Mouse (Mus musculus) adrenal gland, postnatal 25 days (tissue): ENCODE data around the gene Tmf1. TPM values are rescaled to one million over a fixed set of nuclear protein-coding genes. Genes with fewer than 3 reads are reported as not detected.
A peak's percentile ranks its signal among the peaks of the same experiment; 100 is the strongest.

Experiments
- DNase-seq: peaks from one replicate; pipeline ENCODE4 v3.0.0; 2021; ENCODE audit warnings: mixed read lengths
- long read RNA-seq: library from polyadenylated mRNA; stranded (forward); transcript quantifications from one replicate; pipeline ENCODE4 v2.0.0, GENCODE M21; 2021
- total RNA-seq: library from RNA; stranded (reverse); gene quantifications from 2 replicates; pipeline ENCODE4 v1.2.3, GENCODE M21; 2021

Gene Tmf1
- 45.8 and 49.5 TPM in 2 replicates for total RNA-seq
- long read RNA-seq, full-length matches to known transcripts: 16 of 30 reads
- long read RNA-seq, partial matches to known transcripts: 13 of 30 reads
- long read RNA-seq, other reads (novel, unspliced or antisense): 1 of 30 reads

- DNase-seq: peak; percentile 97
Observed at GRCm38 (mm10) chr6:97178491-97179366, at the start of gene Tmf1. Gene Tmf1, minus strand, starts transcription at chr6:97179122.

DNA sequence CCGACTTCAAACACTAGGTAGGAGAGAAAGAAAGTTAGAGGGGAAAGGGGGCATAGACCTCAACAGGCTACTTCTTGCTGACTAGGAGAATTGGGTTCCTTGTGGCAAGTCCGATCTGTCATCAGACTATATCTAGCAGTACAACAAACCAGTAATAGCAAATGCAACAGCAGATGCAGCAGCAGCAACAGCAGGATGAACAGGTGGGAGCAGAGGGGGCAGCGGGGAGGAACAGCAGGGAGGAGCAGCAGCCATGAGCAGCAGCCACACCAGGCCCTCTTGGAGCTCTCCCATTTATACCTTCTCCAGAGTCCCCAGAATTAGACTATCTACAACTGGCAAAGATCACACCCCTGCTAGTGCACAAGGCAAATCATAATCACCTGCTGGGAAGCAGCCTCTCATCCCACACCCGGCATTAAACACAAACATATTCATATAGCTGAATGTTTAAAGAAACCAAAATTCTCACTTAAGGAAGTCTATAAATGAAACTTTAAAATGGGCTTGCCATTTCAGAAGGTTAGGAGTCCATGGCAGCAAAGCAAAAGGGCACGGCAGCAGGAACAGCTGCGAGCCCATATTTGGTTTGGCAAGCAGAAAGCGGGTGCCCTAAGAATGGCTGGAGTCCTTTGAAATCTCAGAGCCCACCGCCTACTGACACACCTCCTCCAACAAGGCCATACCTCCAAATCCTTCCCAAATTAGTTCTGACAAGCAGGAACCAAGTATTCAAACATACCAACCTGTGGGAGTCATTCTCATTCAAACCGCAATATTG is 48.3 kb upstream of the Tmf1 start:
- DNase-seq: no peak

DNA sequence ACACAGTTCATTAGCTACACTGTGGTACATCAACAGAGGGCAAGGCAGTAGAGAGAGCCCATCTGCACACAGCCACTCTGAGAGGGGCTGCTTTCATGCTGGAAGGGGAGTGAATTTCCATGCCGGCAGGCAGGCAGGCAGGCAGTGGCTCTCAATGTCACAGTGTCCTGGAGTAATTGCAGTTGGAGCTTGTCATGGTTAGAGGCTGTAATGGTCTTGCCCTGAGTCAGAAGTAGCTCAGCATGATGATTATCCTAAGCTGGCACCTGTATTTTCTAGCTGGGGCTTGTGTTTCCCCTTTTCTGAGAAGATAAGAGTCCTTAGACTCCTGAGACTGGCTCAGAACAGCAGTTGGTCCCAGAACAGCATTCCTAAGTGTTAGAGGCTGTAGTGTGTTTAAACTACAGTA is 47.2 kb upstream of the Tmf1 start:
- DNase-seq: no peak

DNA sequence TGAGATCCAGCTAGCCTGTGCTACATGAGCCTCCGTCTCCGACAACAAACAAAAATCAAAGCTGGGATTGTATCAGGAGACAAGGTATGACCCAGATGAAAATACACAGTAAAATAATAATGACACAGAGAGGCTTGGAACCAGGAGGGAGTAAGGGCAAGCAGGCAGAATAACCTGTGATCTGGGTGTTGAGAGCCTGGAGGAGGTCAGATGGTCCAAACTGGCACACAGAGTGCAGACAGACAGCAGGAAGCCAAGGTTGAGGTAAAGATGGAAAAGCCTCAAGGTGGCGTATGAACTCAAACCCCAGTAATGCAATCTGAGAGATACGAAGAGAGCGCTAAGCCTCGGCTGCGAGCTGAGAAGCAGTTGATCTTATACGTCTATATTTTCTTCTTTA is 45.6 kb upstream of the Tmf1 start:
- DNase-seq: no peak

DNA sequence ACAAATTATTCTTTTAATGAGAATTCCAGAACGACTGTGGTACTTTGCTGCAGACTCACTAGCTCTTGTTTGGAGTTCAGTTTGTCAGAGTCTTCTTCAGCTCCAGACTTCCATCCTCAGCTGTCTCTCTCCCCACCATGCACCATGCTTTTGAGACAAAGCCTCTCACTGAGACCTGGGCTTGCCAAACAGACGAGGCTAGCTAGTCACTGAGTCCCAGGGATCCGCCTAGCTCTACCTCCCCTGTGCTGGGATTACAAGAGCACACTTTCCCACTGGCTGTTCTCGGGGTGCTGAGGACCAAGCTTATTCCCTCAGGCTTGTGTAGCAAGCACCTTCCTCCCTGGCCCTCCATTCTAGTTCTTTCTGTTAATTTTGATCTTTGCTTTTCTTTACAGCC is 44.6 kb upstream of the Tmf1 start:
- no peak for DNase-seq

- no peak for DNase-seq
Observed at GRCm38 (mm10) chr6:97222931-97223467, 44.1 kb upstream of the Tmf1 start.

GRCm38 (mm10) chr6:97222321-97222720 is 43.4 kb upstream of the Tmf1 start:
- no peak for DNase-seq

DNA sequence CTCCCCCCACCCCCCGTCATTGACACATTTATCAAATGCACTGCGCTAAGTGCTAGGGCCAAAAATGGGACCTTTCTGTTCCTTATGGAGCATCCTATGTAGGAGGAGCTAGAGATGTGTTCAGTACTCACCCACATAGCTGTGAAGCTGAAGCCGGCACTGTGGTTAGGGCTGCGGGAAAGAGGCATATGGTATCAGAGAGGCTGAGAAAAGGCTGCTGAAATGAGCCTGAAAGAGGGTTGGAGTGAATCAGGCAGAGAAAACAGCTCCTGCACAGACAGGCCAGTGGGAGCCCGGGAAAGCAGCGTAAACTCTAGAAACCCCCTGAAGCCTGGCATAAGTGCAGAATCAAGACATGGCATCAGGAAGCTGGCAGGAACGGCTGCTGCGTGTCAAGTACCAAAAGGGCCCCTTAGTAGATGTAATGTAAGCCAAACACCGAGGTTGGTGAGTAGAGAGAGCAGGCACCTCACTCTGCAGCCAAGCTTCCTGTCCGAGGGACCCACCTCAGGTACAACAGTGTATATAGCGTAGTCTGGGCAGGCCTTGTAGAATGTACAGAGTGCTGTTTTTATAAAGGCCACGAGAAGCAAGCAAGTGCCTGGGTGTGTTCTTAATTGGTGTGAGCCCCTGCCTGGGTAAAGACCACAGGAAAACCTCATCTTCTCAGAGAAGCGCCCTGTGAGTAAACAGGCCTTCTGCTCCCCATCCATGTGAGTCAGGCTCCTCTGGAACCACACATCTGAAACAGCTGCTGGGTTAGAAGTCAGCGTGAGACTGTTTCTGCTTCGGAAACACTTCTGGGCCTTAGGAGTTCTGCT is 42.5 kb upstream of the Tmf1 start:
- DNase-seq: no peak

DNA sequence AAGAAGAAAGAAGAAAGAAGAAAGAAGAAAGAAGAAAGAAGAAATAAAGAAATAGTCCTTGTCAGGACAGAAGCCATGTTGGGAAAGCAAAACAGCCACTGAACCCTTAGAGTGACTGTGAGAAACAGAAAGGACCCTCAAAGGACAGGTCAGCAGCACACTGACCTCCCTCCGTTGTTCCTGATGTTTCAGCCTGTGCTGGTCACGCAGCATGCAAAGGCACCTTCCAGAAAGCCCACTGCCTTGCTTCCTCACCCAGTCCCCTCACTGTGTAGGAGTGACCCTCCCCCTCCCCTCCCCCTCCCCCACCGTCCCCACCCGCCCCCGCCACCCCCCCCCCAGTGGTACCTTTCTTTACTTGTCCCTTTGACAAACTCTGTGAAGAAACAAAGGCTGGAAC is 41.8 kb upstream of the Tmf1 start:
- DNase-seq: no peak

GRCm38 (mm10) chr6:97216154-97216821 is 37.4 kb upstream of the Tmf1 start:
- no peak for DNase-seq

- peak; percentile 61 for DNase-seq
Observed at GRCm38 (mm10) chr6:97211981-97212380, 33.1 kb upstream of the Tmf1 start.

- peak; percentile 16 for DNase-seq
Observed at GRCm38 (mm10) chr6:97210962-97211601, 32.2 kb upstream of the Tmf1 start.

DNA sequence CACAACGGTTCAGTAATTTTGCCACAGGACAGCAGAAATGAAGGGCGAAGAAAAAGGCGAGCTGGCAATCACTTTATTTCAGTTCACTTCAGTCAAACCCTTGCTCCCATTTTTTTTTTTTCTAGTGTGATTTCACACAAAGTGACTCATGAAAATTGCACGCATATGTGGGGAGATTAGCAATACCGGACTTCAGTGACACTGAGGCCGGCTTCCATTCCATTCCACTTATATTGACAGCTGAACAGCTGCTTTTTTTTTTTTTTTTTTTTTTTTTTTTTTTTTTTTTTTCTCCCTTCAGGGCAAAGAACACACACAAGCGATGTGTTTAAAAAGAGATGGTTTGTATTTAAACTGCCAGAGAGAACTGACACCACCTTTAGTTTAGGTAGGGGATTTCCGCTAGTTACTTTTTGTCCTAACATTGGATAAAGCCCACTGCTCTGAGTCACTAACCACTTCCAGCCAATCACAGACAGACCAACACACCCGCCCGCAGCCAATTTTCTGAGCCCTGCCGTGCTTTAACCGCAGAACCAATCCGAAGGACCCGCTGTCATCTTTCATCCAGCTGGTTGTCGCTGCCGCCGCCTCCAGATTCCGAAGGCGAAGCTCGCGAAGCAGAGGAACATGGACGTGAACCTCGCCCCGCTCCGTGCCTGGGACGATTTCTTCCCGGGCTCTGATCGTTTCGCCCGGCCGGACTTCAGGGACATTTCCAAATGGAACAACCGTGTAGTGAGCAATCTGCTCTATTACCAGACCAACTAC is 31.5 kb upstream of the Tmf1 start, which contains the start of gene Arl6ip5:
Gene Arl6ip5 (plus strand): TSS at position 499 of the 771 bp plus-strand sequence.
- DNase-seq: peak; percentile 86

GRCm38 (mm10) chr6:97209751-97210150 is 30.8 kb upstream of the Tmf1 start:
- no peak for DNase-seq

- DNase-seq: no peak
Observed at GRCm38 (mm10) chr6:97209201-97209600, 30.3 kb upstream of the Tmf1 start.

DNA sequence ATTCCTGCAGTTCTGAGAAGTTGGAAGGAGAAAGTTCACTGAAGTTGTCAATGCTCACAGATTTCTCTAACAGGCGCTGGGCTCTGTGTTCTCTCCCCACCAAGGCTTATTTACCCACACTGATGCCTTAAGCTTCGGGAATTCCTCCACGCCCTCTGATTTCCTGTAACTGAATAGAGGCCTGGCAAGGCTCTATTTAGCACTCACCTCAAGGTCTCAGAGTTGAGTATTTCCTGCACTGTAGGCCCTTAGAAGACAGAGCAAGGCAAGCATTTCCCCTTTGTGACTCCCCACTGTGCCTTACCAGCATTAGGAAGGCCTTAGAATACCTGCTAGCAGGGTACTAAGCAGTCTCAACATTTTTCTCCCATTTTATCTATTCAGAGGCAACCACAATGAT is 29.5 kb upstream of the Tmf1 start:
- no peak for DNase-seq

- DNase-seq: no peak
Observed at GRCm38 (mm10) chr6:97207085-97207484, 28.2 kb upstream of the Tmf1 start.

DNA sequence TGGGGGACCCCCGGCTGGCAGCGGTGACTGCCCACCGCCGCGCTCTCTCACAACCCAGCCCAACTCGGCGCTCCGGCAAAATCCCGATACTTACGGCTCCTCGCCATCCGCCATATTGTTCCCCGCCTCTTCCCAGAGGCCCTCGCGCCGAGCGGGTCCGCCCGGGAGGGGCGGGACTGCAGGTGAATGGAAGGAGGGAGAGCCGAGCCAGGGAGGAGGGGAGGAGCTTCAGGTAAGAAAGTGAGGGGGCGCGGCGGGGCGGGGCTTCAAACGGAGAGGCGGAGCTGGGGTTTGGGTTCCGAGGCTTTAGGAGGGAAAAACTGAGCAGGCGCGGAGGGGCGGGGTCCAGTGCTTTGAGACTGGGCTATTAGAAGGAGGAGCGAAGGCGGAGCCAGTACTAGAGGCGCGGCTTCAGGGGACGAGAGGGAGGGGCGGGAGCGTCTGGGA is 26.5 kb upstream of the Tmf1 start, which contains the start of gene Uba3:
Gene Uba3 (minus strand): TSS at position 209 of the 447 bp plus-strand sequence.
- peak; percentile 100 for DNase-seq

- DNase-seq: peak; percentile 33
Observed at GRCm38 (mm10) chr6:97204952-97205351, 26.0 kb upstream of the Tmf1 start.
